Mouse (Mus musculus) neural tube, embryonic 11.5 days (tissue): Measurements from ENCODE around the gene Cers5. TPM values are rescaled to one million over a fixed set of nuclear protein-coding genes. Genes with fewer than 3 reads are reported as not detected.
A peak's percentile ranks its signal among the peaks of the same experiment; 100 is the strongest.
"Not testable (repeated sequence)": the region's sequence is repeated elsewhere in the genome, so short reads cannot be mapped to it uniquely, and the experiment has no call there.

ENCODE experiments used
- ATAC-seq: fragments of 200-750 bp; cut with Nextera tagmentation; 2 replicates; pipeline ENCODE4 v1.8.0; 2017; ENCODE audit warnings: moderate number of reproducible peaks, mild to moderate bottlenecking, moderate TSS enrichment, moderate library complexity; ENCODE audit not compliant: insufficient read depth, low FRiP score, low TSS enrichment
- DNase-seq: peaks from one replicate; pipeline ENCODE4 v3.0.0-alpha.2; 2015; ENCODE audit warnings: low spot score
- H3K27ac ChIP-seq: fragments of 300-500 bp; sonication (generic); 2 replicates; pipeline ENCODE4 v1.5.1; 2014; ENCODE audit warnings: low read depth, mild to moderate bottlenecking, low read length
- H3K27me3 ChIP-seq: fragments of 300-500 bp; sonication (generic); 2 replicates; pipeline ENCODE4 v1.6.1; 2014; ENCODE audit warnings: mild to moderate bottlenecking, low read length, mixed read lengths; ENCODE audit not compliant: control insufficient read depth, insufficient read depth
- H3K36me3 ChIP-seq: fragments of 300-500 bp; sonication (generic); 2 replicates; pipeline ENCODE4 v1.6.1; 2014; ENCODE audit warnings: mild to moderate bottlenecking, low read length, moderate library complexity, mixed read lengths; ENCODE audit not compliant: control insufficient read depth, insufficient read depth
- H3K4me1 ChIP-seq: fragments of 300-500 bp; sonication (generic); 2 replicates; pipeline ENCODE4 v1.6.1; 2014; ENCODE audit warnings: low read length, mixed read lengths; ENCODE audit not compliant: control insufficient read depth, insufficient read depth
- H3K4me2 ChIP-seq: fragments of 300-500 bp; sonication (generic); 2 replicates; pipeline ENCODE4 v1.6.1; 2014; ENCODE audit warnings: low read depth, mild to moderate bottlenecking, moderate library complexity
- H3K4me3 ChIP-seq: fragments of 300-500 bp; sonication (generic); 2 replicates; pipeline ENCODE4 v1.5.1; 2014; ENCODE audit warnings: low read depth, low read length
- H3K9ac ChIP-seq: fragments of 300-500 bp; sonication (generic); 2 replicates; pipeline ENCODE4 v1.6.1; 2014; ENCODE audit warnings: mild to moderate bottlenecking, low read length
- H3K9me3 ChIP-seq: fragments of 300-500 bp; sonication (generic); 2 replicates; pipeline ENCODE4 v1.6.1; 2016; ENCODE audit warnings: low read length; ENCODE audit not compliant: control insufficient read depth
- WGBS: fragments of 180-500 bp; shearing (Covaris S2); extraction: QIAGEN DNeasy Blood & Tissue Kit; methylation state at CpG from one replicate; pipeline ENCODE4 v1.1.7; 2014; 5-methylcytosine and 5-hydroxymethylcytosine counted together
- polyA plus RNA-seq: library from polyadenylated mRNA; unstranded; fragments of >200 nt; fragmentation: Nextera tagmentation; extraction: Ambion mirVana; gene quantifications from 2 replicates; pipeline ENCODE4 v1.2.1, GENCODE M21; 2014

The Cers5 gene
- polyA plus RNA-seq = 65.1 and 69.7 TPM in 2 replicates

DNA sequence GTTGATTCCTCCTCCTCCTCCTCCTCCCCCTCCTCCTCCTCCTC, at the start of gene Cers5:
TSS of gene Cers5 (minus strand) at position 5 of the 44 bp plus-strand sequence.
- Histone ChIP-seq H3K4me3 (peak within 1 kb of the TSS; percentile 72), H3K9ac (peak within 1 kb of the TSS; percentile 83), H3K27ac (peak within 1 kb of the TSS; percentile 86), H3K4me2 (peak within 1 kb of the TSS; percentile 60)
- not testable (repeated sequence) for H3K27me3 ChIP-seq, H3K36me3 ChIP-seq, H3K9me3 ChIP-seq, H3K4me1 ChIP-seq, ATAC-seq, DNase-seq

DNA sequence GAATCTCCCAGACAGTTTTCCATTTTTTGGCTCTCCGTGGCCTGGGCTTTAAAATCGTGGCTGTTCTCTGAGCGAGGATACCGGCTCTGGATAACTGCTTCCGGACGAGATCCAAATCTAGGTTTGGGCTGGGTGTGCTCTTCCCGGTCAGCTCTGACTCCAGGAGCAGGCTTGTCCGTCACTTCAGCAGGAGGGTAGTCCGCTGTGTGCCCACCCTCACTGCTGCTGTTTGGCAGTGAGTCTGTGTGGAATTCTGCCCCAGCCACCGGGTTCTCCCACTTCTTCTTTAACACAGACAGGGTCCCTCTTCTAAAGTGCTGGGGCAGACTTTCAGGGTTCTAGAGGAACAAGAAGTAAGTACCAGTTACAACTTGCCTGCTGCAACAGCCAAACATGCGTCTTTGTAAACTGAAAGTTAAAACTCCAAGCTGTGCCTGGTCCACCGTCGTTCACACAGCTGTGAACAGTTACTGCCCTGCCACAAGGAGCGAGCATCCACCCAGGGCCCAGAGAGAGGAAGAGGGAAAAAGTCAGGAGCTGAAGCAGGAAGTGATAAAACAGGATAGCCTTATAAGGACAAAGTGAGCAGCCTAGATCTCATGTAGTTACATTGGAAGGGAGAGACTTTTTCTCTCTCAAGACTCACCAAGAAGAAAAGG, 47.1 kb upstream of the Cers5 start:
- peak overlapping the region; percentile 45 for H3K4me2 ChIP-seq
- H3K27ac ChIP-seq = peak overlapping the region; percentile 80
- no peaks in the 10 kb centered on the region for H3K27me3 ChIP-seq
- H3K9me3 ChIP-seq = no peaks in the 10 kb centered on the region
- peaks cover 10% of the 10 kb centered on the region; the same call in 1 of the 2 replicates for H3K4me1 ChIP-seq
- peak overlapping the region; percentile 47 for H3K9ac ChIP-seq
- H3K36me3 ChIP-seq = no peaks in the 10 kb centered on the region; the same call in 1 of the 2 replicates
- DNase-seq = peak; percentile 45
- WGBS = 45% methylated on average over 14 of the region's 14 CpGs
- peak overlapping the region; percentile 28 for H3K4me3 ChIP-seq
- no peak for ATAC-seq

DNA sequence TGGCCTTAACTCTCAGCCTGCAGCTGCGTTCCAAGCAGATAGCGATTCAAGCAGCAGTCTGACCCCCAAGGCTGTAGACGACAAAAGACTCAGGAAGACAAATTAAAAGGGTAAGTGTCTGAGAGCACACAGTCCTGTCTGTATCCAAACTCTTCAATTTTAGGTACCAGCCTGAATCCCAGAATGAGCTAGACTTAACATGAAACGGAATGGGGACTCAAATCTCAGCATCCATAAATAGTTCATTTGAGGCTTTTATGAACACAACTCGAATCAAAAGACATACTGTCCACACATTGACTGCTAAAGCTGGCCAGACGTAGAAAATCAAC, 46.4 kb upstream of the Cers5 start:
- 22% methylated on average over 6 of the region's 6 CpGs for WGBS
- H3K9me3 ChIP-seq = no peaks in the 10 kb centered on the region
- H3K36me3 ChIP-seq = no peaks in the 10 kb centered on the region; the same call in 1 of the 2 replicates
- H3K27ac ChIP-seq = peak overlapping the region; percentile 80
- DNase-seq (no peak), ATAC-seq (no peak)
- H3K4me2 ChIP-seq = peak overlapping the region; percentile 45
- H3K4me3 ChIP-seq = peak overlapping the region; percentile 28
- H3K4me1 ChIP-seq = peaks cover 10% of the 10 kb centered on the region; the same call in 1 of the 2 replicates
- H3K27me3 ChIP-seq = no peaks in the 10 kb centered on the region
- H3K9ac ChIP-seq = peak overlapping the region; percentile 57

DNA sequence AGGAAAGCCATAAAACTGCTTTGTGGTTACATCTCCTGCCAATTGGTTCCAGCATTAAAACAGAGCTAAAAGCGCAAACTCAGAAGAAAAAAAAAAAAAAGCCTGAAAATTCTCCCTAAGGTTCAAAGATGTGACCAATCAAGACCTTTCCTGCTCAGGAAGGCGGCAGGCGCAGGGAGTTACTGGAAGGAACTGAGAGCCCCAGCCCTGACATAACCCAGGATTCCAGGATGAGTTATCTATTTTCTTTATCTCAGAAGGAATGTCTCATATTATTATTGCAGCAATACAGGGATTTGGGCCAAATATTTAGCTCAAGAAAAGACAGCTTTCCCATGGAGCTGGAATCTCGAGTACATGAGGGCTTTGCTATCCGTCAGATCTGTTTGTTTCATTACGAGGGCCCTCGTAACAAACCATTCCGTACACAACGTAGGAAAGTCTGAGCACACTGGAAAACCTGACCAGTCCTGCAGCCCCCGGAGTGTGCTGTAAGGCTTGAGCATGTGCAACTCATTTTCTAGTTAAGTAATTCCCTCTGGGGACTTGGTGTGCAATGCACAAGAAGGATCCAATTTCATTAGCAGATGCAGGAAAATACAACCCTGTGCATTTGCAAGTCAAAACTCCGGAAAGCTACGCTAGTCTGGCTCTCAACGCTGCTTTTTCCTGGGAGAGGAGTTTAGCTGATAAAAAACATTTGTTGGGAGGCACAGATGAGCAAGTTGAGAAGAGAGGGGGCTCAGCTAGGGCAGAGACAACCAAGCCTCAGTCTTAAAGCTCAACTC, 45.8 kb upstream of the Cers5 start:
- Histone ChIP-seq H3K4me3 (peak overlapping the region; percentile 28), H3K27ac (peak overlapping the region; percentile 80), H3K27me3 (no peaks in the 10 kb centered on the region), H3K4me2 (peak overlapping the region; percentile 45), H3K4me1 (peaks cover 10% of the 10 kb centered on the region; the same call in 1 of the 2 replicates), H3K9me3 (no peaks in the 10 kb centered on the region), H3K36me3 (no peaks in the 10 kb centered on the region; the same call in 1 of the 2 replicates), H3K9ac (peak overlapping the region; percentile 57)
- ATAC-seq (no peak), DNase-seq (peak; percentile 64)
- 13% methylated on average over 13 of the region's 13 CpGs for WGBS

DNA sequence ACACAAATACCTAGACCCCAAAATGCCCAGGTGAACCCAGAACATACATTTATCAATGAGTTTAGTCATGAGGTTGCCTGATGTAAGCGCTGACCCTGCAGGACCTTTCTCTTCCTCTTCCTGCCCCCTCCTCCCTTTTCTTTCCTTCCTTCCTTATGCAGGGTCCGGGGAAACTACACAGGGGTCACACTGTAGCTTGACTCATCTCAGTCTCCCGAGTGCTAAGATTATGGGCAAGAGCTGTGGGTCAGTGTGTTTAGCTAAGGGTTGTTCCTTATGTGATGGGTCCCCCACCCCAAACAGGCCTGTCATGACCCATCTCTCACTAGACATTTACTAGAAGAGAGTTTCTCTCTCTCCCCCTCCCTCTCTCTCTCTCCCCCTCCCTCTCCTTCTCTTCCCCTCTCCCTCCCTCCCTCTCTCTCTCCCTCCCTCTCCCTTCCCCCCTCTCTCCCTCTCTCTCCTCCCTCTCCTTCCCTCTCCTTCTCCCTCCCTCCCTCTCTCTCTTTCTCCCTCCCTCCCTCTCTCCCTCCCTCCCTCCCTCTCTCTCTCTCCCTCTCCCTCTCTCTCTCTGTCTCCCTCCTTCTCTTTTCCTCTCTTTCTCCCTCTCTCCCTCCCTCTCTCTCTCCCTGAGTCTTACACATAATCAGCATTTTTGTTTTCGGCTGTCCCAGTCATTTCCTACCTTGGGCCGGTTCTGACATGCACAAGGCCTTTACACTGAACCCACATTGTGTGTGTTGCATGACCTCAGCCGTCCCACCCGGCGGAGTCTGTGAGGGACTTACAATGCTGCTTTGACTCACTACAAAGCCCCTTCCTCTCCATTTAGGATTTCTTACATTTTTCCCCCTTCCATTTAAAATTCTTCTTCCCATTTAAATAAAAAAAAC, 44.9 kb upstream of the Cers5 start:
- Histone ChIP-seq H3K27ac (peak overlapping the region; percentile 68), H3K36me3 (no peaks in the 10 kb centered on the region; the same call in 1 of the 2 replicates), H3K9me3 (no peaks in the 10 kb centered on the region), H3K27me3 (no peaks in the 10 kb centered on the region), H3K4me1 (peaks cover 10% of the 10 kb centered on the region; the same call in 1 of the 2 replicates), H3K4me3 (peak overlapping the region; percentile 28), H3K9ac (no peak overlapping the region), H3K4me2 (peak overlapping the region; percentile 45)
- ATAC-seq (no peak), DNase-seq (no peak)
- WGBS = 19% methylated on average over 8 of the region's 8 CpGs

DNA sequence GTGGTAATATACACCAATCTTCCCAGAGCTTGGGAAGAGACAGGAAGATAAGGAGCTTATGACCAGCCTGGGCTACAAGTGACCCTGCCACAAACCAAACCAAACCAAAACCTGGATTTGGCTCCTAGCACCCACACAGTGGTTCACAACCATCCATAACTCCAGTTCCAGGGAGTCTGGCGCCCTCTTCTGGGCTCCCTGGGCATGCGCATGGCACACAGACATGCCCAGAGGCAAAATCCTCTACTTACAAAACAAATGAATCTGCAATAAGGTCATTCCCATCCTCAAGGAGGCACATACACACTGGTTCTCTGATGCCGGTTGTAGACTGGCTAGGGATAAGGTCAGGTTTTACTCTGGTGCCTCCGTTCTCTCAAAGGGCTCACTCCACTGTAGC, 43.3 kb upstream of the Cers5 start:
- no peak for ATAC-seq
- H3K4me1 ChIP-seq = peaks cover 10% of the 10 kb centered on the region; the same call in 1 of the 2 replicates
- H3K9ac ChIP-seq = no peak overlapping the region
- H3K36me3 ChIP-seq = no peaks in the 10 kb centered on the region; the same call in 1 of the 2 replicates
- DNase-seq = no peak
- no peaks in the 10 kb centered on the region for H3K9me3 ChIP-seq
- H3K27me3 ChIP-seq = no peaks in the 10 kb centered on the region
- no peak overlapping the region for H3K4me3 ChIP-seq
- no peak overlapping the region for H3K4me2 ChIP-seq
- 94% methylated on average over 4 of the region's 4 CpGs for WGBS
- H3K27ac ChIP-seq = no peak overlapping the region

DNA sequence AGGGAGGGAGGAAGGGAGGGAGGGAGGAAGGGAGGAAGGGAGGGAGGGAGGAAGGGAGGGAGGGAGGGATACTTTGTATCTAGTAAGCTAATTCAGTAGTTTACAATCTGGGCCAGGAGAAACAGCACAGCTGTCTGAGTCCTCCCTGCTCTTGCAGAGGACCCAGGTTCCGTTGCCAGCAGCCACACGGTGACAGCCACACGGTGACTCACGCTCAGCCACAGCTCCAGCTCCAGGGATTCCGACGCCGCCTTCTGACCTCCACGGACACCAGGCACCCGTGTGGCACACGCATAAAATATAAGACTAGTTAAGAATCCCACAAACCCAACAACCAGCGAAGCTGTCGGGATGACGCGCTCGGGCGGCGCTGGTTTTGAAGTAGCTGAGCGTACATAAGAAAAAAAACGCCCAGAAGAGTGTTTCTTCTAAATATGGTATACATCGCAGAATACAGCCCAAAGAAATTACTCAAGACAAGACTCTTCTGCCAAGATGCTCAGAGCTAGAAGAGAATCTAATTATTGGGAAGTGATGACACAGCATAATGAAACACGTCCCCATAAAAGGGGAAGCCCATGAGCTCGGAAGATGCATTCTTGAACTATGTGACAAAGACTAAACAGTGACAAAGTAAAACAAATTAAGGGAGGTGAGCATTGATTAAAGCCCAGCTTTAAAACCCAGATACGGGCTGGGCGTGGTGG, 42.0 kb upstream of the Cers5 start:
- Histone ChIP-seq H3K9ac (no peak overlapping the region), H3K4me1 (peaks cover 10% of the 10 kb centered on the region; the same call in 1 of the 2 replicates), H3K4me3 (no peak overlapping the region), H3K9me3 (no peaks in the 10 kb centered on the region), H3K27me3 (no peaks in the 10 kb centered on the region), H3K27ac (no peak overlapping the region), H3K36me3 (no peaks in the 10 kb centered on the region; the same call in 1 of the 2 replicates), H3K4me2 (no peak overlapping the region)
- WGBS = 92% methylated on average over 24 of the region's 24 CpGs
- no peak for ATAC-seq
- DNase-seq = no peak

DNA sequence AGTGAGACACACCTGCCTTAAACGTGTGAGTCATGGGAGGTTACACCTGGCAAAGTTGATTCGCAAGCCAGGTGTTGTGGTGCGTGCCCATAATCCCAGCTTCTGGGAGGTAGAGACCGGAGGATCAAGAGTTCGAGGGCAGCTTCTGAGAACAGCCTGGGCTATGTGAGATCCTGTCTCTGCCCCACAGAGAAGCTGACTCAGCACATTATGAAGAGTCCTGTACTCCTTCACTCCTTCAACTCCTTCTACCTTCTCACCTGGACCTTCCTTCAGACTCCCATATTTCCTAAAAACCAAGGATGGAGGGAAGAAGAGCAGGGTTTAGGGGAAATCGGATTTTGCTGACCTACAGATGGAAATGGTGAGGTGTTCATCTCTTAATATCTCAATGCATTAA, 41.0 kb upstream of the Cers5 start:
- DNase-seq (no peak), ATAC-seq (no peak)
- H3K27me3 ChIP-seq = no peaks in the 10 kb centered on the region
- H3K9me3 ChIP-seq = no peaks in the 10 kb centered on the region
- no peak overlapping the region for H3K27ac ChIP-seq
- 97% methylated on average over 6 of the region's 6 CpGs for WGBS
- no peak overlapping the region for H3K4me2 ChIP-seq
- no peak overlapping the region for H3K9ac ChIP-seq
- H3K36me3 ChIP-seq = no peaks in the 10 kb centered on the region; the same call in 1 of the 2 replicates
- H3K4me3 ChIP-seq = no peak overlapping the region
- H3K4me1 ChIP-seq = peaks cover 8% of the 10 kb centered on the region; the same call in 1 of the 2 replicates
